Mouse (Mus musculus): ENCODE measurements around the gene Npas1. TPM values are rescaled to one million over a fixed set of nuclear protein-coding genes. Genes with fewer than 3 reads are reported as not detected.
A peak's percentile ranks its signal among the peaks of the same experiment; 100 is the strongest.

The Npas1 gene
- polyA plus RNA-seq, 1 experiment = not detected

- Histone ChIP-seq H3K4me1 (ENCODE audit: control insufficient read depth, insufficient read depth, low read length) (no peaks in the 10 kb centered on the region), H3K4me3 (replicated peaks; ENCODE audit: extremely low read depth, low read depth, low read length) (no peak overlapping the region)
- peak; percentile 81 for DNase-seq
- TF ChIP-seq POLR2A (IDR thresholded peaks at IDR 0.05; ENCODE audit: borderline replicate concordance, extremely low read depth, low read depth, low read length) = no peak
- TF ChIP-seq CTCF (IDR thresholded peaks at IDR 0.05; ENCODE audit: insufficient read depth, low read length) = peak; percentile 79
- WGBS = 52% methylated on average over 4 of the region's 4 CpGs
Observed at GRCm38 (mm10) chr7:16426129-16426729, 51.3 kb downstream of the Npas1 start.

GRCm38 (mm10) chr7:16425721-16426120 is 51.8 kb downstream of the Npas1 start:
- H3K4me1 ChIP-seq (ENCODE audit: control insufficient read depth, insufficient read depth, low read length) = no peaks in the 10 kb centered on the region
- H3K4me3 ChIP-seq (replicated peaks; ENCODE audit: extremely low read depth, low read depth, low read length) = no peak overlapping the region
- WGBS = 89% methylated on average over 10 of the region's 10 CpGs
- no peak for DNase-seq
- TF ChIP-seq CTCF (IDR thresholded peaks at IDR 0.05; ENCODE audit: insufficient read depth, low read length) (no peak), POLR2A (IDR thresholded peaks at IDR 0.05; ENCODE audit: borderline replicate concordance, extremely low read depth, low read depth, low read length) (no peak)

GRCm38 (mm10) chr7:16423731-16424130 is 53.8 kb downstream of the Npas1 start:
- no peak overlapping the region for H3K4me3 ChIP-seq (replicated peaks; ENCODE audit: extremely low read depth, low read depth, low read length)
- 87% methylated on average over 9 of the region's 9 CpGs for WGBS
- TF ChIP-seq CTCF (IDR thresholded peaks at IDR 0.05; ENCODE audit: insufficient read depth, low read length) (no peak), POLR2A (IDR thresholded peaks at IDR 0.05; ENCODE audit: borderline replicate concordance, extremely low read depth, low read depth, low read length) (no peak)
- no peaks in the 10 kb centered on the region; the same call in 1 of the 2 replicates for H3K4me1 ChIP-seq (ENCODE audit: control insufficient read depth, insufficient read depth, low read length)
- no peak for DNase-seq

- Histone ChIP-seq H3K4me1 (ENCODE audit: control insufficient read depth, insufficient read depth, low read length) (no peaks in the 10 kb centered on the region; the same call in 1 of the 2 replicates), H3K4me3 (replicated peaks; ENCODE audit: extremely low read depth, low read depth, low read length) (no peak overlapping the region)
- DNase-seq = no peak
- WGBS = 86% methylated on average over 18 of the region's 18 CpGs
- TF ChIP-seq CTCF (IDR thresholded peaks at IDR 0.05; ENCODE audit: insufficient read depth, low read length) (no peak), POLR2A (IDR thresholded peaks at IDR 0.05; ENCODE audit: borderline replicate concordance, extremely low read depth, low read depth, low read length) (no peak)
Observed at GRCm38 (mm10) chr7:16422222-16422856, 55.2 kb downstream of the Npas1 start.

GRCm38 (mm10) chr7:16420493-16421118 is 56.9 kb downstream of the Npas1 start:
- no peak for DNase-seq
- 90% methylated on average over 8 of the region's 8 CpGs for WGBS
- TF ChIP-seq CTCF (IDR thresholded peaks at IDR 0.05; ENCODE audit: insufficient read depth, low read length) = no peak
- TF ChIP-seq POLR2A (IDR thresholded peaks at IDR 0.05; ENCODE audit: borderline replicate concordance, extremely low read depth, low read depth, low read length) = no peak
- Histone ChIP-seq H3K4me3 (replicated peaks; ENCODE audit: extremely low read depth, low read depth, low read length) (no peak overlapping the region), H3K4me1 (ENCODE audit: control insufficient read depth, insufficient read depth, low read length) (peaks cover 5% of the 10 kb centered on the region)

GRCm38 (mm10) chr7:16418713-16419112 is 58.8 kb downstream of the Npas1 start:
- Histone ChIP-seq H3K4me1 (ENCODE audit: control insufficient read depth, insufficient read depth, low read length) (peaks cover 5% of the 10 kb centered on the region), H3K4me3 (replicated peaks; ENCODE audit: extremely low read depth, low read depth, low read length) (no peak overlapping the region)
- WGBS = 69% methylated on average over 5 of the region's 5 CpGs
- DNase-seq = no peak
- TF ChIP-seq POLR2A (IDR thresholded peaks at IDR 0.05; ENCODE audit: borderline replicate concordance, extremely low read depth, low read depth, low read length) = no peak
- TF ChIP-seq CTCF (IDR thresholded peaks at IDR 0.05; ENCODE audit: insufficient read depth, low read length) = no peak

- DNase-seq = peak; percentile 63
- Histone ChIP-seq H3K4me1 (ENCODE audit: control insufficient read depth, insufficient read depth, low read length) (peaks cover 5% of the 10 kb centered on the region), H3K4me3 (replicated peaks; ENCODE audit: extremely low read depth, low read depth, low read length) (no peak overlapping the region)
- TF ChIP-seq CTCF (IDR thresholded peaks at IDR 0.05; ENCODE audit: insufficient read depth, low read length) (no peak), POLR2A (IDR thresholded peaks at IDR 0.05; ENCODE audit: borderline replicate concordance, extremely low read depth, low read depth, low read length) (no peak; the same call in 1 of the 2 replicates)
- WGBS = 40% methylated on average over 10 of the region's 10 CpGs
Observed at GRCm38 (mm10) chr7:16417141-16417771, 60.3 kb downstream of the Npas1 start.

- WGBS = 55% methylated on average over 3 of the region's 3 CpGs
- DNase-seq = peak; percentile 25
- Histone ChIP-seq H3K4me1 (ENCODE audit: control insufficient read depth, insufficient read depth, low read length) (peaks cover 5% of the 10 kb centered on the region), H3K4me3 (replicated peaks; ENCODE audit: extremely low read depth, low read depth, low read length) (no peak overlapping the region)
- TF ChIP-seq CTCF (IDR thresholded peaks at IDR 0.05; ENCODE audit: insufficient read depth, low read length) (no peak), POLR2A (IDR thresholded peaks at IDR 0.05; ENCODE audit: borderline replicate concordance, extremely low read depth, low read depth, low read length) (no peak)
Observed at GRCm38 (mm10) chr7:16415426-16415825, 62.1 kb downstream of the Npas1 start.

GRCm38 (mm10) chr7:16412930-16413329 is 64.6 kb downstream of the Npas1 start:
- no peak overlapping the region for H3K4me3 ChIP-seq (replicated peaks; ENCODE audit: extremely low read depth, low read depth, low read length)
- peaks cover 5% of the 10 kb centered on the region for H3K4me1 ChIP-seq (ENCODE audit: control insufficient read depth, insufficient read depth, low read length)
- no peak for TF ChIP-seq CTCF (IDR thresholded peaks at IDR 0.05; ENCODE audit: insufficient read depth, low read length)
- TF ChIP-seq POLR2A (IDR thresholded peaks at IDR 0.05; ENCODE audit: borderline replicate concordance, extremely low read depth, low read depth, low read length) = no peak
- DNase-seq = no peak
- WGBS = 74% methylated on average over 2 of the region's 2 CpGs
